Mouse (Mus musculus): Measurements from ENCODE around the gene Fshr. TPM values are rescaled to one million over a fixed set of nuclear protein-coding genes. Genes with fewer than 3 reads are reported as not detected.
"Not testable (repeated sequence)": the region's sequence is repeated elsewhere in the genome, so short reads cannot be mapped to it uniquely, and the experiment has no call there.

Fshr gene
- polyA plus RNA-seq, 1 experiment: not detected

DNA sequence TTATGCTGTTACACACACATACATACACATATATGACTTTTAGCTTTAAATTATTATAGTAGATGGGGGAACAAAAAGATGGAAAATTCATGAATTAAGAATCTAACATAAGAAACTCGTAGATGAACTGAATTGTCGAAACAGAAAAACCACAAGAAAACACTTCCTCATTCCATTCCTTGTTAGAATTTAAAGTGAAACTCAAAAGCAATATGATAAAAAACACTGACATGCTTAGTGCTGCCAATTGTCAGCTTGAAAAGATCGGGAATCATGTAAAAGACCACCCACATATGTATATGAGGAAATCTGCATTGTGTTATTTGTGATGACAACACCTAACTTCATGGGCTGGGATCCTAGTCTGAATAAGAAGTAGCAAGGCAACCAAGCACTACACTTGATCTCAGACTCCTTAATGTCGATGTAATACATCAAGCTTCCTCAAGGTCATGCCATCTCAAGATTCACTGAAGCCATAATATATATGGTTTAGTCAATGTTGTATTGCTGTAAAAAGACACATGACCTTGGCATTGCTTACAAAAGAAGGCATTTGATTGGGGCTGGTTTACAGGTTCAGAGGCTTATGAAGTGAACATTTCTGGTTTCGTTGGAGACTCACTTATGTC lies 99.6 kb downstream of the Fshr start:
- peak overlapping the region; percentile 78 for H3K27ac ChIP-seq (ENCODE audit: insufficient read depth, low read depth, low read length)
- H3K4me1 ChIP-seq (ENCODE audit: control insufficient read depth, insufficient read depth, low read length): peaks cover 10% of the 10 kb centered on the region
- H3K4me3 ChIP-seq (ENCODE audit: insufficient read depth, low read length): no peak overlapping the region; the same call in 1 of the 2 replicates
- TF ChIP-seq POLR2A (IDR thresholded peaks at IDR 0.05; ENCODE audit: borderline replicate concordance, low read depth, low read length): no peak
- TF ChIP-seq CTCF (IDR thresholded peaks at IDR 0.05; ENCODE audit: low read depth, low read length): no peak

DNA sequence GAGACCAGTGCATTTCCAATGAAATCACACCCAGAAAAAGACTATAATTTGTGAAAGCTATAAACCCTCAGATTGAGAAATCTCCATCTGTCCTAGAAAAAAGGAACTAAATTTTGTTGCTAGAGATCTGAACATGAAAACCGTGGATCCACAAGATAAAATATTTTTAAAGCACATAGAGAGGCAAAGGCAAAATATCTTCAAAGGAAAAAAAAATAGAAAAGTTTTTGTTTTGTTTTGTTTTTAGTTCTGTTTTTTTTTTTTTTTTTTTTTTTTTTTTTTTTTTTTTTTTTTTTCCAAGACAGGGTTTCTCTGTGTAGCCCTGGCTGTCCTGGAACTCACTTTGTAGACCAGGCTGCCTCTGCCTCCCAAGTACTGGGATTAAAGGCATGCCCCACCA lies 100.7 kb downstream of the Fshr start:
- not testable (repeated sequence) for H3K27ac ChIP-seq (ENCODE audit: insufficient read depth, low read depth, low read length); H3K4me3 ChIP-seq (ENCODE audit: insufficient read depth, low read length)
- peaks cover 10% of the 10 kb centered on the region for H3K4me1 ChIP-seq (ENCODE audit: control insufficient read depth, insufficient read depth, low read length)

- TF ChIP-seq CTCF (IDR thresholded peaks at IDR 0.05; ENCODE audit: low read depth, low read length) (no peak), POLR2A (IDR thresholded peaks at IDR 0.05; ENCODE audit: borderline replicate concordance, low read depth, low read length) (no peak)
- H3K4me1 ChIP-seq (ENCODE audit: control insufficient read depth, insufficient read depth, low read length): no peaks in the 10 kb centered on the region
- H3K27ac ChIP-seq (ENCODE audit: insufficient read depth, low read depth, low read length): no peak overlapping the region
- H3K4me3 ChIP-seq (ENCODE audit: insufficient read depth, low read length): no peak overlapping the region
These were observed 110.6 kb downstream of the Fshr start for GRCm38 (mm10) chr17:89089692-89090475.

DNA sequence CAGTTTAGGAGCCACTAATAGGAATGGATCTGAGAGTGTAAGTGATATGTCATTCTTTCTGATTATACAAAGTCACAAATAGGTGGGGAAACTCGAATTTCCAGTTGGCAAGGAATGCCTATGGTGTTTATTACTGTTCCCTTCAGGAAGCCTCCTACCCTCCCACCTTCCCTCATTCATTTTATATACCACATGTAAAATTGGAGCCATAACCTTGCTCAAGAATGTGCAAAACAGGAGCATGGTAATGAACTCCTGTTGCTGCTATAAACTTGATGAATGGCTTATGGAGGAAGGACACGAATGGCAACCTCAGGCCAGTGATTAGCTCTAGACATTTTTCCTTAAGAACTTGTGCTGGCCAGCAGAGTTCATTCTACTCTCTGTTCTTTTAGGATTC lies 117.6 kb downstream of the Fshr start:
- H3K4me3 ChIP-seq (ENCODE audit: insufficient read depth, low read length): no peak overlapping the region
- no peaks in the 10 kb centered on the region for H3K4me1 ChIP-seq (ENCODE audit: control insufficient read depth, insufficient read depth, low read length)
- H3K27ac ChIP-seq (ENCODE audit: insufficient read depth, low read depth, low read length): no peak overlapping the region
- TF ChIP-seq CTCF (IDR thresholded peaks at IDR 0.05; ENCODE audit: low read depth, low read length) (no peak), POLR2A (IDR thresholded peaks at IDR 0.05; ENCODE audit: borderline replicate concordance, low read depth, low read length) (no peak)

GRCm38 (mm10) chr17:89079706-89080105 lies 120.8 kb downstream of the Fshr start:
- no peaks in the 10 kb centered on the region for H3K4me1 ChIP-seq (ENCODE audit: control insufficient read depth, insufficient read depth, low read length)
- TF ChIP-seq CTCF (IDR thresholded peaks at IDR 0.05; ENCODE audit: low read depth, low read length) (no peak), POLR2A (IDR thresholded peaks at IDR 0.05; ENCODE audit: borderline replicate concordance, low read depth, low read length) (no peak)

DNA sequence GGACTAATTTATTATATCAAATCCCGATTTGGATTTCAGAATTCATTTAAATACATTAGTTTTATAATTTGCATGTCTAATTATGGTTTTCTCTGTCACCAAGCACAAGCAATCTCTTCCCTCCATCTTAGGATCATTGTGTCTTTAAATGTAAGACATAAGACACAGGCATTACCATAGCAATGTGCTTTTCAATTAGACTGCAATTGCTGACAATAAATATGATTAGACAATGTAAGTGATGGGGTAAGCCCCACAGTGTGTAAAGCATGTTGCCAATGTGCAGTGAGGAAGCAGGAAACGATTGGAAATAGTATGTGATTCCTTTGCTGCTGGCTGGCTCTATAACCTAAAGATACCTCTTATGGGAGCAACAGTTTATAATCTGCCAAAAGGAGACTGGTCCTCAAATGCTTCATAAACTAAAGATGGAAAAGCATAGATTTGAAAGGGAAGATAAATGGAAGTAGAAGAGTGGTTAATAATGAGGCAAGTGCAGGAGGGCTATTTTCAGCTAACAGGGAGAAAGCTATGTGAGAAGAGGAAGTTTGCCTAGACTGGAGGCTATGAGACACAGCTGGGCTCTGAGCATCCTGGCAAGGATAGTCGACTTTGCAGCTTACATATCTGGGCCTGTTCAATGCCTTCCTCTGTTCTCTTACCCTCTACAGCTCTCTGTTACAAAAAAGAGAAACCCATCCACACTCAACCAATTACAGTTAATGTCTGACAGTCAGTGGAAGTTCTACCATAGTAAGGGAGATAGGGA lies 136.0 kb downstream of the Fshr start:
- Histone ChIP-seq H3K4me3 (ENCODE audit: insufficient read depth, low read length) (no peak overlapping the region), H3K27ac (ENCODE audit: insufficient read depth, low read depth, low read length) (no peak overlapping the region), H3K4me1 (ENCODE audit: control insufficient read depth, insufficient read depth, low read length) (peaks cover 29% of the 10 kb centered on the region)
- TF ChIP-seq CTCF (IDR thresholded peaks at IDR 0.05; ENCODE audit: low read depth, low read length) (no peak), POLR2A (IDR thresholded peaks at IDR 0.05; ENCODE audit: borderline replicate concordance, low read depth, low read length) (no peak)

More at GRCm38 (mm10) chr17:89079706-89080105, 120.8 kb downstream of the Fshr start:
- no peak overlapping the region for H3K27ac ChIP-seq (ENCODE audit: insufficient read depth, low read depth, low read length)
- no peak overlapping the region for H3K4me3 ChIP-seq (ENCODE audit: insufficient read depth, low read length)

- H3K27ac ChIP-seq (ENCODE audit: insufficient read depth, low read depth, low read length): peak overlapping the region; percentile 22
- H3K4me1 ChIP-seq (ENCODE audit: control insufficient read depth, insufficient read depth, low read length): peaks cover 29% of the 10 kb centered on the region
- no peak for TF ChIP-seq POLR2A (IDR thresholded peaks at IDR 0.05; ENCODE audit: borderline replicate concordance, low read depth, low read length)
- no peak for TF ChIP-seq CTCF (IDR thresholded peaks at IDR 0.05; ENCODE audit: low read depth, low read length)
These were observed 138.0 kb downstream of the Fshr start for GRCm38 (mm10) chr17:89062348-89062949.

DNA sequence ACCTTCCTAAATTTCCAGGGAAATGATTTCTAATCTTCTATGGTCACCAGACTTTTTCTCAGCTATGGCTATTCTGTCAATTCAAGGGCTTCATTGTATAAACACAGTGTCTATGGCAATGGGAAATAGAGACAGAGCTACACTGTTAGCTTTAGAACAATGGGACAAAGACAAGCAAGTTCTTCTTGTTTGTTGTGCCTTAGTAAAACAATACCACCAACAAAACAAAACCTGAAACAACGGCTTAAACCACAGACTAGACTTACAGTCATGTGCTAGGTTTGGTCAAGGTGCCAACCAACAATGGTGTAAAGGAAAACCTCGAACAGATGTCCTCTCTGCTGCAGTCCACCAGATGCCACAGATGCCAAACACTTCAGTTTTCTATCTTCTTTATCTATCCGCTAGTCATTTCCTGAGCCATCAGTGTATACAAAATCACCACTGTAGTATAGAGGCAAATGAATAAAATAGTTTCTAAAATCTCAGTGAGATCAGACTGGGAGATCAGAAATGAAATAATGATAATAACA lies 149.4 kb downstream of the Fshr start:
- TF ChIP-seq POLR2A (IDR thresholded peaks at IDR 0.05; ENCODE audit: borderline replicate concordance, low read depth, low read length) (no peak), CTCF (IDR thresholded peaks at IDR 0.05; ENCODE audit: low read depth, low read length) (no peak)
- H3K4me3 ChIP-seq (ENCODE audit: insufficient read depth, low read length): no peak overlapping the region
- peaks cover 1% of the 10 kb centered on the region; the same call in 1 of the 2 replicates for H3K4me1 ChIP-seq (ENCODE audit: control insufficient read depth, insufficient read depth, low read length)
- no peak overlapping the region for H3K27ac ChIP-seq (ENCODE audit: insufficient read depth, low read depth, low read length)

More at GRCm38 (mm10) chr17:89062348-89062949, 138.0 kb downstream of the Fshr start:
- H3K4me3 ChIP-seq (ENCODE audit: insufficient read depth, low read length): no peak overlapping the region

DNA sequence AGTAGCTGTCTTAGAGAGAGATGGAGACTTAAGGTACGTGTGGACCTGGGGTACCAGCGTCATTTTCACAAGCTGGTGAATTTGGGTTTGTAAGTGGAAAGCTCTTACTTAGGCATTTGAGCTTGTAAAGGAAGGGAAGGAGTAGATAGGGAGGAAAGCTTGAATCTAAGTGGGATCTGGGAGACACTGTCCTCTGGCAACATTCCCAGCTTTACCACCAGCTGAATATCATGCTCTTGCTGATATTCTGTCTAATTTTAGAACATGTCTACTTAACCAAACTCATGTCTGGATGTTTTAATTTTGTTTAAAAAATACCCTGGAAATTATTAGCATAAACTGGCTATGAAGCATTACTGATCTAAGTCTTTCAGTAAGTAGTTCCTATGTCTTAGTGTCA lies 151.4 kb downstream of the Fshr start:
- no peak overlapping the region for H3K27ac ChIP-seq (ENCODE audit: insufficient read depth, low read depth, low read length)
- no peak for TF ChIP-seq CTCF (IDR thresholded peaks at IDR 0.05; ENCODE audit: low read depth, low read length)
- TF ChIP-seq POLR2A (IDR thresholded peaks at IDR 0.05; ENCODE audit: borderline replicate concordance, low read depth, low read length): no peak
- peaks cover 2% of the 10 kb centered on the region; the same call in 1 of the 2 replicates for H3K4me1 ChIP-seq (ENCODE audit: control insufficient read depth, insufficient read depth, low read length)
- no peak overlapping the region for H3K4me3 ChIP-seq (ENCODE audit: insufficient read depth, low read length)

Measured in bone marrow macrophage, adult 2 months (primary cell).